Mouse (Mus musculus) testis, adult 2 months (tissue): Measurements from ENCODE around the gene Faf2. TPM values are rescaled to one million over a fixed set of nuclear protein-coding genes. Genes with fewer than 3 reads are reported as not detected.

Experiments used
- H3K27ac ChIP-seq: fragments of 200-500 bp; 2 replicates; pipeline ENCODE4 v1.5.1; 2012; ENCODE audit warnings: low read depth, low read length; ENCODE audit not compliant: control insufficient read depth, insufficient read depth
- H3K27me3 ChIP-seq: fragments of 200-500 bp; 2 replicates; pipeline ENCODE4 v1.6.1; 2012; ENCODE audit warnings: mild to moderate bottlenecking, low read length, moderate library complexity; ENCODE audit not compliant: control insufficient read depth, insufficient read depth
- H3K36me3 ChIP-seq: fragments of 200-500 bp; 2 replicates; pipeline ENCODE4 v1.6.1; 2012; ENCODE audit warnings: mild to moderate bottlenecking, low read length; ENCODE audit not compliant: control insufficient read depth, insufficient read depth
- H3K4me1 ChIP-seq: fragments of 200-500 bp; 2 replicates; pipeline ENCODE4 v1.6.1; 2012; ENCODE audit warnings: low read length; ENCODE audit not compliant: control insufficient read depth, insufficient read depth
- H3K4me3 ChIP-seq: fragments of 200-500 bp; 2 replicates; pipeline ENCODE4 v1.5.1; 2012; ENCODE audit warnings: low read depth, mild to moderate bottlenecking, low read length, moderate library complexity, mixed read lengths; ENCODE audit not compliant: control insufficient read depth
- CTCF ChIP-seq: fragments of 200-500 bp; IDR thresholded peaks from 2 replicates; pipeline ENCODE4 v1.5.1; 2012; ENCODE audit warnings: low read depth, mild to moderate bottlenecking, inconsistent platforms, low read length, moderate library complexity; ENCODE audit not compliant: control insufficient read depth, insufficient read depth, insufficient replicate concordance
- POLR2A ChIP-seq: fragments of 200-500 bp; IDR thresholded peaks from 2 replicates; pipeline ENCODE4 v1.6.1; 2012; ENCODE audit warnings: low read depth, mild to moderate bottlenecking, inconsistent platforms, low read length, moderate library complexity; ENCODE audit not compliant: control insufficient read depth
- polyA plus RNA-seq: library from polyadenylated mRNA; depleted of rRNA; stranded (reverse); fragments of >200 nt; gene quantifications from 2 replicates; pipeline ENCODE4 v1.2.3, GENCODE M21; 2012; rRNA removed

Faf2 gene
- 23.6 and 31.8 TPM in 2 replicates for polyA plus RNA-seq

DNA sequence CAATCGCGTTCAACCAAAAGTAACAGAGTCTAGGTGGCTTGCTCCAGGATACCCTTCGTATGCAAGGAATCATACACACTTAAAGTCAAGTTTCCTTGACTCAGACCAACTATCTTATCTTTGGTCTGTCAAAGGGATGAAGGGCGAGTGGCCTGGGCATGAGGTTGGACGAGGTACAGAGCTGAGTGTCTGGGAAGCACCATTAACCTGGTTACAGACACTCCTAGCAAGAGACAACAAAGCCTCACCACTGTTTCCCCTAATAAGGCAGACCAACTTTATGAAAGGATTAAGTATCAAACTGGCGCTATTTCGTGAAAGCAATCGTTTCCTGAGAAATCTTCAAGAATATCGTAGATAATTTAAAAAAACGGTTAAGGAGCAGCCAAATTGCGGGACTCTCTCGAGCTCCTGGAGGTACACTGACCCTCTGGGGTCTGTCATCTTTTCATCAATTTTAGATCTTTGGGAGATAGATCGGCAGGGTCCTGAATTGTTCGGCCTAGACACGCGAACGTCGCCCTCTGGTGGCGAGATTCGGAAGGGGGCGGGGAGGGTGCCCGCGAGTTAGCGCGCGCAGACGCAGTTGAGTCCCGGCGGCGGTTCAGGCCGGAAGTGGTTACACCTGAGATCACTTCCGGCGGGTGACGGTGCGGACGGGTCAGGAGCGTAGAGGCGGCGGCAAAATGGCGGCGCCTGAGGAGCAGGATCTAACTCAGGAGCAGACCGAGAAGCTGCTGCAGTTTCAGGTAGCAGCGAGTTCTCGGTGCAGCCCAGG, at the start of gene Faf2:
Gene Faf2 (plus strand): TSS at position 630 of the 778 bp plus-strand sequence.
- peak; percentile 98 for TF ChIP-seq POLR2A
- TF ChIP-seq CTCF = peak; percentile 93; the same call in 1 of the 2 replicates
- Histone ChIP-seq H3K4me1 (peaks cover 7% of the 10 kb centered on the region; the same call in 1 of the 2 replicates), H3K4me3 (peak within 1 kb of the TSS; percentile 88), H3K27me3 (no peaks in the 10 kb centered on the region), H3K27ac (peak within 1 kb of the TSS; percentile 88), H3K36me3 (no peaks in the 10 kb centered on the region)

DNA sequence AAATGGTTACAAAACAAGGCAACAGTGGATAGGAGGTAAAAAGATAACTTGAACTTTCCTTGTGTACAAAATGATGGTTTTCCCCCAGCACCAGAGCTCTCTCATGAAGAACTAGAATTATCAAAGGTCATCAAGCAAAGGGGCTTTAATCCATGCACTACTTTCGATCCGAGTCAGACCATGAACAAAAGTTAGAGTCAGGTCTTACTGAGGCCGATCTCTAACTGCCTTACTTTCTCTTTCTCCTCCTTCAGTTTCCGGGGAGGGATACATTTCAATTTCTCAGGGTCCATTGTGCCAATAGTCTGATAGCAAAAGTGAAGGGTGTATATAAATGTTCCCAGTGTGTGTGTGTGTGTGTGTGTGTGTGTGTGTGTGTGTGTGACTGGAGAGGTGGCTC, 49.0 kb upstream of the Faf2 start:
- H3K27me3 ChIP-seq = no peaks in the 10 kb centered on the region
- no peaks in the 10 kb centered on the region for H3K36me3 ChIP-seq
- H3K27ac ChIP-seq = no peak overlapping the region
- H3K4me3 ChIP-seq = no peak overlapping the region
- H3K4me1 ChIP-seq = peaks cover 6% of the 10 kb centered on the region
- no peak for TF ChIP-seq POLR2A
- no peak for TF ChIP-seq CTCF

DNA sequence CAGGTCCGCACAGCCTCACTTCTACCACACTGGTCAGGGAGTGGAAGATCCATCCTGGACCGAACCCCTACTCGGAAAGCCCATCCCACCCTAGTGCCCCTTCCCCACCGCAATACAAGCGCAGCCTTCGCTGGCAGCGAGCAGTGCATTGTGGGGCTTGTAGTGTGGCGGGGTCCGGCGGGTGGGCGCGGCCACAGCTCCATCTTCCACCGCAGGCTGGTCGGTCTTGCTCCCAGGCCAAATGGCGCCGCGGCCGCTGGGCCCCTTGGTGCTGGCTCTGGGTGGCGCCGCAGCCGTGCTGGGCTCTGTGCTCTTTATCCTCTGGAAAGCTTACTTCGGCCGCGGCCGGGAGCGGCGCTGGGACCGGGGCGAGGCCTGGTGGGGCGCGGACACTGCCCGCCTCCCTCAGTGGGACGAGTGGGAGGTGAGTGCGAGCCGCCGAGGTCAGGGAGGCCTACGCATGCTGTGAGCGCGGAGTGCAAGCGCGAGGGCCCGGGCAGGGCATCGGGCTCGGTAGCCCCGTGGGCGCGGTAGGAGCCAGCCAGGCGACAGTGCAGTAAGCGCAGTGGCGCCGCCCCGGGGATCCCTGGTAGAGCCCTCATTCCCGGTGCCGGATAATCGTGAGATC, 46.6 kb upstream of the Faf2 start, which contains the start of gene Arl10:
Gene Arl10 (plus strand): TSS at position 162 of the 628 bp plus-strand sequence.
- Histone ChIP-seq H3K27me3 (no peaks in the 10 kb centered on the region), H3K4me3 (peak within 1 kb of the TSS; percentile 83), H3K27ac (no peak within 1 kb of the TSS), H3K4me1 (peaks cover 13% of the 10 kb centered on the region), H3K36me3 (no peaks in the 10 kb centered on the region)
- TF ChIP-seq POLR2A (no peak; the same call in 1 of the 2 replicates), CTCF (no peak)

DNA sequence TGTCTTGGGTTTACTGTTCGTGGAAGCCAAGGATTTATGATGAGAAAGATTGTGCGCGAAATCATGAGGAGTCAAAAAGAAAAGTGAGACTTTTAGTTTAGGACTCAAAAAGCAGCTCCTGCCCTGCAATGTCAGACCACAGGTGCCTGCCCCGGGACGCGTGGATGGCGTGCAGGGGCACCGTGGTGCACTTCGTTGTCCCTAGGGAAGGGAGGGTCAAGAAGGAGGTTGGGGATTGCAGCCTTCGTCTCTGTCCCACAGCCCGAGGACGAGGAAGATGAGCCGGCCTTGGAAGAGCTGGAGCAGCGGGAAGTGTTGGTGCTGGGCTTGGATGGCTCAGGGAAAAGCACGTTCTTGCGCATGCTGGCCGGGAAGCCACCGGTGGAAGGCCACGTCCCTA, 46.1 kb upstream of the Faf2 start:
- Histone ChIP-seq H3K4me1 (peaks cover 13% of the 10 kb centered on the region), H3K36me3 (no peaks in the 10 kb centered on the region), H3K27ac (no peak overlapping the region), H3K27me3 (no peaks in the 10 kb centered on the region), H3K4me3 (peak overlapping the region; percentile 83)
- TF ChIP-seq POLR2A = no peak
- TF ChIP-seq CTCF = no peak

DNA sequence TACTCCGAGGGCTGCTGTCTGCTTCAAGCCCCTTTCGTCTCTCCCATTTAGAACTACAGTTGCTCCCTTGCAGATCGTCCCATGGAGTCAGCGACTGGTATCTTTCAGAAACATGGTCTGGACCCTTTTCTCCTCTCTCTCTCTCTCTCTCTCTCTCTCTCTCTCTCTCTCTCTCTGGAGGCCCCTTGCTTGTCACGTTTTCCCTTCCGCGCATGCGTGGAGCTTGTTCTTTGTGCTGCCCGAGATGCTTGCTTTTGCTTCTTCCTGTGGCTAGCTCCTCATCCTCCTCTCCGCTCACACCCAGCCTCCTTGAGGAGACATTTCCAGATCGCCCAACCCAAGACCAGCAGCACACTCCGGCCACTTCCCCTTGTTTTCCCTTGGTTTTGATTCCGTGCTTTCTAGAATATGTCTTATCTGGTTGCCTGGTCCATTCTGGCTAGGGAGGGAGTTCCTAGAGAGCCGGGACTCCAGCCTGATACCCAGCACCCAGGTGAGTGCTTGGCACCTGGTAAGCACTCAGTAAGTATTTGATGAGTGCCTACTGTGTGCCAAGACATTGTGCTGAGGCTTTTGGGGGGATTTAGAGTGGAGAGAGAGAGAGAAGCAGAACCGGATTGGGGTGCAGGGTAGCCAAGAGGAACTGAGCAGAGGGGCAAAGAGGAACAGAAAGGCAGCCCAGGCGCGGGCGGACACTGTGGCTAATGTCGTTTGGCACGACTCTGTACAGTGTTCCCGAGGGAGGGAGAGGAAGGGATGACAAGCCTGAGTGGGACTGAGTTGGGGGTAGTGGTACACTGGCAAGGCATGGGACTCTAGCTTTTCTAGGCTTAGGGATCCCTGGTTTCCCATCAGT, 43.7 kb upstream of the Faf2 start:
- no peak overlapping the region for H3K27ac ChIP-seq
- no peaks in the 10 kb centered on the region; the same call in 1 of the 2 replicates for H3K36me3 ChIP-seq
- no peak overlapping the region for H3K4me3 ChIP-seq
- no peak for TF ChIP-seq POLR2A
- TF ChIP-seq CTCF = no peak
- H3K27me3 ChIP-seq = no peaks in the 10 kb centered on the region
- H3K4me1 ChIP-seq = peaks cover 13% of the 10 kb centered on the region

DNA sequence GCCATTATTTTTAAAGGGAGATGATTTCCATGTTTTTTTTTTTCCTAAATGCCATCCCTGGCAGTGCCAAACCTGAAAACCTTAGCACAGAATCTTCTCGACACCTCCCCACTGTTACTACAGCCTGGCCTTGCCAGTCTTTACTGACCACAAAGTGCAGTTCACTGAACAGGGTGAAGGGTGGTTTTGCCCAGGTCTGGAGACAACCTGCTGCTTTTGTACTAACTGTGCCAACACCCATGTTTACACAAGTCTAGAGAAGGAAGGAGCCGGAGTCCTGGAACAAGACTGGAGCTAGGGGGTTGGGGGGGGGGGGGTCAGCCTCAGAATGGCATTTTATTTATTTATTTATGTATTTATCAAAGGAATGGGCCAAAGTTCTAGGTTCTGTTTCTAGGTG, 40.2 kb upstream of the Faf2 start:
- Histone ChIP-seq H3K36me3 (no peaks in the 10 kb centered on the region; the same call in 1 of the 2 replicates), H3K4me3 (no peak overlapping the region), H3K4me1 (0 out of 2 replicates have a peak, but pooled peaks cover 6% of the 10 kb centered on the region), H3K27me3 (no peaks in the 10 kb centered on the region), H3K27ac (no peak overlapping the region)
- TF ChIP-seq CTCF = no peak
- no peak for TF ChIP-seq POLR2A
